Mouse (Mus musculus) cerebellum, postnatal 14 days (tissue): ENCODE results near the gene Kpna7.
"Not testable (repeated sequence)": the region's sequence is repeated elsewhere in the genome, so short reads cannot be mapped to it uniquely, and the experiment has no call there.

Experiments
- DNase-seq, 2 experiments: peaks; one replicate each; pipeline ENCODE4 v3.0.0; 2021; ENCODE audit warnings: mixed read lengths in 2 of 2

Gene Kpna7

GRCm38 (mm10) chr5:145083632-145084451 is at the start of gene Kpna7, which contains the start of gene Arpc1a:
Gene Kpna7 (minus strand): TSS chr5:145084030.
Gene Arpc1a (plus strand): TSS chr5:145083830.
- DNase-seq, result peak; percentile 97

GRCm38 (mm10) chr5:145133275-145133674 is 49.4 kb upstream of the Kpna7 start:
- DNase-seq, result not testable (repeated sequence)

- no peak for DNase-seq
These were observed 47.2 kb upstream of the Kpna7 start for GRCm38 (mm10) chr5:145130995-145131394.

GRCm38 (mm10) chr5:145130191-145130590 is 46.4 kb upstream of the Kpna7 start:
- DNase-seq, result no peak

GRCm38 (mm10) chr5:145129773-145130172 is 45.9 kb upstream of the Kpna7 start:
- DNase-seq, result not testable (repeated sequence)

GRCm38 (mm10) chr5:145129124-145129523 is 45.3 kb upstream of the Kpna7 start:
- no peak for DNase-seq

- no peak for DNase-seq
These were observed 42.8 kb upstream of the Kpna7 start for GRCm38 (mm10) chr5:145126580-145126979.

- no peak for DNase-seq
These were observed 39.6 kb upstream of the Kpna7 start for GRCm38 (mm10) chr5:145123396-145123795.

GRCm38 (mm10) chr5:145120921-145121320 is 37.1 kb upstream of the Kpna7 start:
- DNase-seq, result no peak

GRCm38 (mm10) chr5:145119385-145119784 is 35.6 kb upstream of the Kpna7 start:
- DNase-seq, result no peak

- no peak for DNase-seq
These were observed 34.6 kb upstream of the Kpna7 start for GRCm38 (mm10) chr5:145118461-145118860.

- no peak for DNase-seq
These were observed 34.2 kb upstream of the Kpna7 start for GRCm38 (mm10) chr5:145118005-145118404.

GRCm38 (mm10) chr5:145116916-145117315 is 33.1 kb upstream of the Kpna7 start:
- DNase-seq, result peak; percentile 66 to 83

- DNase-seq, result no peak
These were observed 32.5 kb upstream of the Kpna7 start for GRCm38 (mm10) chr5:145116316-145116715.

GRCm38 (mm10) chr5:145115736-145116135 is 31.9 kb upstream of the Kpna7 start:
- no peak for DNase-seq

GRCm38 (mm10) chr5:145114606-145115473 is 31.0 kb upstream of the Kpna7 start:
- DNase-seq, result peak; percentile 40 to 58

GRCm38 (mm10) chr5:145114071-145114605 is 30.3 kb upstream of the Kpna7 start, which contains the start of gene Arpc1b:
Gene Arpc1b (plus strand): TSS chr5:145114215.
- peak in 1 of 2 experiments; percentile 25 for DNase-seq

GRCm38 (mm10) chr5:145113416-145113815 is 29.6 kb upstream of the Kpna7 start:
- no peak for DNase-seq

- DNase-seq, result no peak
These were observed 28.7 kb upstream of the Kpna7 start for GRCm38 (mm10) chr5:145112566-145112965.

GRCm38 (mm10) chr5:145110401-145110800 is 26.6 kb upstream of the Kpna7 start:
- no peak for DNase-seq

- no peak for DNase-seq
These were observed 22.0 kb upstream of the Kpna7 start for GRCm38 (mm10) chr5:145105694-145106275.

GRCm38 (mm10) chr5:145104328-145104727 is 20.5 kb upstream of the Kpna7 start:
- no peak for DNase-seq

GRCm38 (mm10) chr5:145102706-145103105 is 18.9 kb upstream of the Kpna7 start:
- DNase-seq, result no peak
